Mouse (Mus musculus) ES-Bruce4 (cell line): ENCODE measurements around the gene Ap3d1.

ENCODE experiments used
- CTCF ChIP-seq: IDR thresholded peaks from one replicate; pipeline ENCODE4 v1.8.1; 2011; ENCODE audit warnings: low read depth, low read length
- EP300 ChIP-seq: IDR thresholded peaks from 2 replicates; pipeline ENCODE4 v1.6.1; 2011; ENCODE audit warnings: low read depth, low read length; ENCODE audit not compliant: insufficient read depth
- POLR2A ChIP-seq: IDR thresholded peaks from one replicate; pipeline ENCODE4 v1.8.1; 2011; ENCODE audit warnings: low read length; ENCODE audit not compliant: insufficient read depth

- no peak for TF ChIP-seq CTCF
- no peak for TF ChIP-seq EP300
- no peak for TF ChIP-seq POLR2A
These were observed 14.0 kb upstream of the Ap3d1 start for GRCm38 (mm10) chr10:80756099-80756498.
